Mouse (Mus musculus): ENCODE results near the gene Cldn7.

DNA sequence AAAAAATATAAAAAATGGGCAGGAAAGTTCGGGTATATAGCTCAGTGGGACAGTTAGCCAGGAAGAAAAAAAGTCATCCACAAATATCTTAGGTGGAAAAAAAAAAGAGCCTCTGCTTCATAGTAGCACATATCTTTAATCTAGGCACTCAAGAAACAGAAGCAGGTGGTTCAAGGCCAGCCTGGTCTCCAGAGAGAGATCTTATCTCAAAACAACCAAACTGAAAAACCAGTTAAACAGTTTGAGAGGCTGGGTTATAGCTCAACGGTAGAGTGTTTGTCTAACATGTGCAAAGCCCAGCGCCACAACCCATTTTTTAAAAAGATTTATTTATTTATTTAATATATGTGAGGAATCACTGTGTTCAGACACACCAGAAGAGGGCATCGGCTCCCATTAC, 31.5 kb upstream of the Cldn7 start:
- TF ChIP-seq CTCF (IDR thresholded peaks at IDR 0.05; ENCODE audit: borderline replicate concordance, extremely low read depth, insufficient read depth, insufficient read length) (no peak), POLR2A (IDR thresholded peaks at IDR 0.05; ENCODE audit: borderline replicate concordance, extremely low read depth, insufficient read depth, insufficient read length, poor library complexity, severe bottlenecking) (no peak)

Data from brain, embryonic 14.5 days (tissue).